Mouse (Mus musculus) C2C12 (cell line): ENCODE measurements at regions not wholly inside any gene's neighbourhood (a gene's known extent, or its start where the extent isn't known, plus 50 kb on each side); places are given as distances from the start of the nearest gene placed in this dataset.

ENCODE experiments used
- H3K27me3 ChIP-seq: one replicate; pipeline ENCODE4 v1.6.1; 2011; ENCODE audit not compliant: control insufficient read depth, insufficient read depth, insufficient read length
- H3K36me3 ChIP-seq: one replicate; pipeline ENCODE4 v1.6.1; 2011; ENCODE audit not compliant: control insufficient read depth, insufficient read depth
- H3K4me3 ChIP-seq: one replicate; pipeline ENCODE4 v1.5.1; 2011; ENCODE audit warnings: mild to moderate bottlenecking, control low read depth; ENCODE audit not compliant: poor library complexity, insufficient read depth, severe bottlenecking
- H3K79me2 ChIP-seq: one replicate; pipeline ENCODE4 v1.6.1; 2011; ENCODE audit not compliant: control insufficient read depth, insufficient read depth
- H3K79me3 ChIP-seq: one replicate; pipeline ENCODE4 v1.6.1; 2011; ENCODE audit warnings: low read depth, control low read depth
- H3ac ChIP-seq: one replicate; pipeline ENCODE3; 2011; ENCODE audit warnings: low read depth; ENCODE audit not compliant: control insufficient read depth, insufficient read length
- CEBPB ChIP-seq: IDR thresholded peaks from one replicate; pipeline ENCODE4 v1.6.1; 2011; ENCODE audit warnings: low read depth, mild to moderate bottlenecking, control low read depth, moderate library complexity
- CTCF ChIP-seq: IDR thresholded peaks from one replicate; pipeline ENCODE4 v1.5.1; 2011; ENCODE audit not compliant: control insufficient read depth, insufficient read depth, insufficient read length
- FOSL1 ChIP-seq: IDR thresholded peaks from one replicate; pipeline ENCODE4 v1.8.0; 2011; ENCODE audit warnings: mild to moderate bottlenecking, low read length; ENCODE audit not compliant: poor library complexity, insufficient read depth, severe bottlenecking
- MAX ChIP-seq: IDR thresholded peaks from one replicate; pipeline ENCODE4 v1.6.1; 2011; ENCODE audit warnings: mild to moderate bottlenecking, control low read depth
- MYOD1 ChIP-seq: IDR thresholded peaks from one replicate; pipeline ENCODE4 v1.6.1; 2011; ENCODE audit warnings: low read depth; ENCODE audit not compliant: control insufficient read depth, insufficient read length
- MYOG ChIP-seq: IDR thresholded peaks from one replicate; pipeline ENCODE4 v1.6.1; 2011; ENCODE audit not compliant: control insufficient read depth, insufficient read length; ENCODE audit errors: extremely low read depth
- USF1 ChIP-seq: IDR thresholded peaks from one replicate; pipeline ENCODE4 v1.6.1; 2011; ENCODE audit warnings: low read depth, mild to moderate bottlenecking, control low read depth, moderate library complexity

- H3K4me3 ChIP-seq: no peak overlapping the region
Measured at GRCm38 (mm10) chr5:119964751-119965150, 132.3 kb downstream of the Tbx5 start.

GRCm38 (mm10) chr5:119971286-119971685, 138.8 kb downstream of the Tbx5 start:
- TF ChIP-seq MAX (no peak), MYOG (no peak), MYOD1 (no peak), USF1 (no peak), CTCF (no peak)
- Histone ChIP-seq H3K79me2 (no peaks in the 10 kb centered on the region), H3K27me3 (peaks cover 4% of the 10 kb centered on the region), H3K79me3 (no peaks in the 10 kb centered on the region), H3K4me3 (no peak overlapping the region), H3ac (no peak overlapping the region), H3K36me3 (no peaks in the 10 kb centered on the region)

More at GRCm38 (mm10) chr5:119964751-119965150, 132.3 kb downstream of the Tbx5 start:
- no peaks in the 10 kb centered on the region for H3K79me2 ChIP-seq
- peaks cover 4% of the 10 kb centered on the region for H3K27me3 ChIP-seq
- no peaks in the 10 kb centered on the region for H3K36me3 ChIP-seq
- H3K79me3 ChIP-seq: no peaks in the 10 kb centered on the region
- TF ChIP-seq MYOG: no peak
- TF ChIP-seq FOSL1: no peak
- no peak for TF ChIP-seq MAX
- no peak for TF ChIP-seq CTCF
- TF ChIP-seq CEBPB: no peak
- TF ChIP-seq MYOD1: no peak
- TF ChIP-seq USF1: no peak
- H3ac ChIP-seq: no peak overlapping the region

GRCm38 (mm10) chr5:119972802-119973437, 140.5 kb downstream of the Tbx5 start:
- H3K4me3 ChIP-seq: no peak overlapping the region
- no peak overlapping the region for H3ac ChIP-seq
- H3K27me3 ChIP-seq: peaks cover 4% of the 10 kb centered on the region
- TF ChIP-seq MYOG (no peak), CTCF (no peak)
- H3K79me2 ChIP-seq: no peaks in the 10 kb centered on the region
- H3K36me3 ChIP-seq: no peaks in the 10 kb centered on the region
- no peaks in the 10 kb centered on the region for H3K79me3 ChIP-seq

GRCm38 (mm10) chr5:119978096-119978715, 138.1 kb upstream of the Rbm19 start:
- no peaks in the 10 kb centered on the region for H3K36me3 ChIP-seq
- no peak overlapping the region for H3K4me3 ChIP-seq
- H3K27me3 ChIP-seq: no peaks in the 10 kb centered on the region
- no peak overlapping the region for H3ac ChIP-seq
- H3K79me3 ChIP-seq: no peaks in the 10 kb centered on the region
- no peak for TF ChIP-seq USF1
- TF ChIP-seq MYOG: no peak
- no peak for TF ChIP-seq MYOD1
- no peaks in the 10 kb centered on the region for H3K79me2 ChIP-seq

- Histone ChIP-seq H3K4me3 (no peak overlapping the region), H3ac (no peak overlapping the region), H3K27me3 (no peaks in the 10 kb centered on the region), H3K79me2 (no peaks in the 10 kb centered on the region), H3K36me3 (no peaks in the 10 kb centered on the region), H3K79me3 (no peaks in the 10 kb centered on the region)
- TF ChIP-seq MAX: no peak
- no peak for TF ChIP-seq CTCF
- no peak for TF ChIP-seq FOSL1
- no peak for TF ChIP-seq USF1
- TF ChIP-seq MYOD1: no peak
- no peak for TF ChIP-seq CEBPB
- no peak for TF ChIP-seq MYOG
Measured at GRCm38 (mm10) chr5:119981111-119981807, 135.0 kb upstream of the Rbm19 start.
